Mouse (Mus musculus): ENCODE results near the gene Dao. TPM values are rescaled to one million over a fixed set of nuclear protein-coding genes. Genes with fewer than 3 reads are reported as not detected.

Dao gene
- total RNA-seq, 4 experiments from 2014 or later: not detected

Other genes with a start within 250 kb of the Dao start
- 10 to 100 TPM; 29.5 to 47.4 (median 40.1) TPM for gene Sart3, start 231.2 kb upstream of the Dao start, total RNA-seq (2022)
- gene Iscu, start 231.0 kb upstream of the Dao start, total RNA-seq (2022): 1,000 to 10,000 TPM in 2 of 4 experiments, 100 to 1,000 TPM in 2; 572 to 1,204 (median 919) TPM
- 10 to 100 TPM in 2 of 4 experiments, 1 to 10 TPM in 2; 9.1 to 14.2 (median 11.2) TPM for gene Tmem119, start 203.2 kb upstream of the Dao start, total RNA-seq (2022)
- gene Selplg, start 171.1 kb upstream of the Dao start, total RNA-seq (2022): 1 to 10 TPM; 4.4 to 8.6 (median 5.9) TPM
- gene Coro1c, start 94.9 kb upstream of the Dao start, total RNA-seq (2022): 10 to 100 TPM; 47.0 to 99.8 (median 77.0) TPM
- 10 to 100 TPM; 17.3 to 32.2 (median 23.3) TPM for gene Ssh1, start 9.8 kb upstream of the Dao start, total RNA-seq (2022)
- gene Usp30, start 61.8 kb downstream of the Dao start, total RNA-seq (2022): 10 to 100 TPM; 32.0 to 61.9 (median 50.0) TPM
- 1 to 10 TPM; 3.6 to 5.4 (median 4.9) TPM for gene Svop, start 87.9 kb downstream of the Dao start, total RNA-seq (2022)
- 10 to 100 TPM in 3 of 4 experiments, 1 to 10 TPM in 1; 5.8 to 13.5 (median 11.7) TPM for gene Alkbh2, start 124.5 kb downstream of the Dao start, total RNA-seq (2022)
- gene Ung, start 126.7 kb downstream of the Dao start, total RNA-seq (2022): 1 to 10 TPM; 2.4 to 3.1 (median 2.8) TPM
- gene Acacb, start 142.8 kb downstream of the Dao start, total RNA-seq (2022): 10 to 100 TPM; 68.9 to 85.3 (median 72.7) TPM

All from adrenal gland, adult 8-10 months (tissue).